Mouse (Mus musculus): ENCODE measurements around the gene Glp1r.

The Glp1r gene

DNA sequence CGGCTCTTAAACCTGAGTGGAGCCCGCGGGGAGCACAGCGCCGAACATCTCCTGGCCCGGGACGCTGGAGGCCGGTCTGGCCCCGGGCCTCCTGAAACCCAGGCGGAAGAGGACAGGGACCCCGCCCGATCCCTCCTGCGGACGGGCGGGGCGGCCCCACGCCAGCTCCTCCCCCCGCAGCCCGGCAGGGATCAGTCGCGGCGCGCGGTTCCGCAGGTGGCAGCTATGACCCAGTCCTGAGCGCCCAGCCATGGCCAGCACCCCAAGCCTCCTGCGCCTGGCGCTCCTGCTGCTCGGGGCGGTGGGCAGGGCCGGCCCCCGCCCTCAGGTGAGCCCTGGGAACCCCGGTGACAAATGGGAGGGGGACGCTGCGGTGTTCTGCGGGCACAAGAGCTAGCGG is at the start of gene Glp1r:
Gene Glp1r (plus strand): TSS at position 191 of the 400 bp plus-strand sequence.
- DNase-seq (ENCODE audit: low spot score in 2 of 2) = no peak

DNA sequence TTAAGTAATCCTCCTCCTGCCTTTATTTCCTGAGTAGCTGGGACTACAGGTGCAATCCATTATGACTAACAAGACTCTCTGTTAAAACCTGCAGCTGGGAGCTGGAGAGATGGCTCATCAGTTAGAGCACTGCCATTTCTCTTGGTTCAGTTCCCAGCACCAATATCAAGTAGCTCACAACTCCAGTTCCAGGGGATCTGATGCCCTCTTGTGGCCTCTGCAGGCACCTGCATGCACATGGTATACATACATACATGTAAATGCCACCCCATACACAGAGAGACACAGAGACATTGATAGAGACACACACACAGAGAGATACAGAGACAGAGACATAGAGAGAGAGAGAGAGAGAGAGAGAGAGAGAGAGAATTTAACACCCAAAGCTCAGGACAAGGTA is 49.3 kb upstream of the Glp1r start:
- DNase-seq (ENCODE audit: low spot score in 2 of 2) = no peak

DNA sequence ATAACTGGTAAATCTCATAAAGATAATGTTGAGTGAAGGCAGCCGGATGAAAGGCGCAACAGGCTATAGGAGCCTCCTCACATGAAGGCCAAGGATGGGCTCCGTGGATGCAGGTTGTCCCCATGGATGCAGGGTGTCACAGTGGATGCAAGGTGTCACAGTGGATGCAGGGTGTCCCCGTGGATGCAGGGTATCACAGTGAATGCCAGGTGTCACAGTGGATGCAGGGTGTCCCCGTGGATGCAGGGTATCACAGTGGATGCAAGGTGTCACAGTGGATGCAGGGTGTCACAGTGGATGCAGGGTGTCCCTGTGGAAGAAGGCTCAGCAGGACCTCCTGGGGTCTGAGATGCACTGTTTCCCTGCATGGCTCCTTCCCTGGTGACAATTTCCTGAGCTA is 44.3 kb upstream of the Glp1r start:
- no peak for DNase-seq (ENCODE audit: low spot score in 2 of 2)

DNA sequence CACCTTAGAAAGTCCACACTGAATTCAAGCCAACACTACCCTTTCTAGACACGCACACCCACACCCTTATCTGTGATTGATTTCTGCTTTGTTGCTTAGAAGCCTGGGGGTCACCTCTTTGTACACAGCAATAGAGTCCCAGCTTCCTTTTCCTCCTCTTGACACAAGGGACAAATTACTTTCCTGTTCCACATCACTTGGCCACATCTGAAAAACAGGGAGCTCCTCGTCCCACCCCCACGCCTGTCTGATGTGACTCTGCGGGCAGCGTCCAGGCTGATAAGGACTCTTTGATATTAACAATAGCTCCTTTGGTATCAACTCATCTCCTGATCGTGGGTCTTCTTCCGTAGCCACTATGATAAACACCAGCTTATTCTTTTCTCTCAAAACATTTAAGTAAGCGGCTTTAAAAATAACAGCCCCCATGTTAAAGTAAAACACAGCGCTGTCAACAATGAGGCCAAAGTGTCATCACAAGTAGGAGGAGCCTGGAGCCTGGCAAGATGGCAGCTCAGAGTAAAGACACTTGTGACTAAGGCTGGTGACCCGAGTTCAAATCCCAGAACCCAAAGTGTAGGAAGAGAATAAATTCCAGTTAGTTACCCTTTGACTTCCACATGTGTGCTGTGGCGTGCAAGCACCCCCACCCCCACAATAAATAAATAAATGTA is 42.9 kb upstream of the Glp1r start:
- no peak for DNase-seq (ENCODE audit: low spot score in 2 of 2)

DNA sequence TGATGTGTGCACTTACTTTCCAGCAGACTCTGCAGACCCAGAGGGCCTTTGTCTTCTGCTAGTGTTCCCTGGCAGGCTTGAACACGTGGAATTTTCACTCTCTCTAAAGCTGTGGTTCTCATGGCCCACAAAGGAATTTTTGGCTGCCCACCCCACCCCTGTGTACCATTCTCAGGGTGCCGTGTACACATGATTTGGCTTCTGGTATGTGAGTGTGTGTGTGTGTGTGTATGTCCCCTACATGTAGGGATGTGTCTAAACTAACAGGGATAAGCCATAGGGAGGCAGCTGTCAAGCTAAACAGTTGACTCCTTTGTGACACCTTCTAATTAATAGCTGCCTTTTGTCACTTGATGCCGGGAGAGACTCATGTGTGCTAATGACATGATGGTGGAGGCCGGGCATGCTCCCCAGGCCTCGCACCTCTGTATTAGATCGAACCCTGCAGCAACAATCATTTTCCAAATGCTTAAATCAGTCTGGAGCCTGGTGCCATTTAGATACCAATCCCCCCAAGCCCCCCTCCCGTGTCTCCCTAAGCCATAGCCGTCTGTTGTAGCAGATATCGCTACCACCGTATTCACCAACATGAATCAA is 41.5 kb upstream of the Glp1r start:
- no peak for DNase-seq (ENCODE audit: low spot score in 2 of 2)

DNA sequence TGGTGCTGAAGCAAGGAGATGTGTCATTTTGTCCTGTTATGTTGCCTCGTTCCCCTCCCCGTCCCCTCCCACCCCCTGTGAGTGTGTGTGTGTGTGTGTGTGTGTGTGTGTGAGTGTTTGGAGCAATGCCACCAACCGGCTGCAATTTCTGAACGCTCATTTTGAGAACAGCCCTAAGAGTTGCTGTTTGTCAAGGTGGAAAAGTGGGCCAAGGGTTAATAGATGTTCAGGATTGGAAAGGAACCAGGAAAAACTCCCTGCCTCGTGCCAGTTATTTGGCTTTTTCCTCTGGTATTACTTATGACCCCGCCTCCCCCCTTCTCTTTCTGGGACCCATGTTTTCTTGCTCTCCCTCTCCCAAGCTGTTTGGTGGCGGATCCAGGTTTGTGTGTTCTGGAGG is 41.0 kb upstream of the Glp1r start:
- no peak for DNase-seq (ENCODE audit: low spot score in 2 of 2)

DNA sequence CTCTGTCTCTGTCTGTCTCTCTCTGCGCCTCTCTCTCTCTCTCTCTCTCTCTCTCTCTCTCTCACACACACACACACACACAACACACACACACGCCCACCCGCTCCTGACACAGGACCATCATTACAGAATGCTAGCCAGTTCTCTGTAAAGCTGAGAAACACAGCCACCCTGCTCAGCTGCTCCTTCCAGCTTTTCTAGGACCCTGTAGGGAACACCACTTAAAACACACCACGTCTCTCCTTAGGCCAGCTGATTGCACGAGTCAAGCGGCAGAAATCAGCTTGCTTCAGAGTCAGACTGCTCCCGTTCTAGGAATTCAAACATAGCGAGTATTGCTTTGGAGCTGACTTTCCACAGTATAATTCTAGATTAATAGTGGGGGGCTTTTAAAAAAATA is 35.3 kb upstream of the Glp1r start:
- DNase-seq (ENCODE audit: low spot score in 2 of 2) = no peak

DNA sequence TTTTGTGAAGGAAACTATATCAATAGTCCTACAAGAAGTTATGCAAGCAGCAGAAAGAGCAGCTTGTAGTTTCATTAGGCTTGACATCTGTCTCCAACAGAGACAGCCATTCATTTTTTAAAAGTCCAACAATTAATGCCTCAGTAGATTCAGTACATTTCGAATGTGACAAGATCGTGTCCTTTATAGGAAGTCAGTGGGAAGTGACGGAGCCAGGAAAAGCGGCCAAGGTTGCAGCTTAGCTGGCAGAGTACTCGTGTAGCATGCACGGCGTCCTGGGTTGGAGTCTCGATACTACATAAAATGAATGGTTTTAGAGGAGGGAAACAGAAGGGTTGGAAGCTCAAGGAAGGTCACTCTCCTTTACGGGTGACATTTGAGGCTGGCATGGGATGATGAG is 34.7 kb upstream of the Glp1r start:
- DNase-seq (ENCODE audit: low spot score in 2 of 2) = no peak

DNA sequence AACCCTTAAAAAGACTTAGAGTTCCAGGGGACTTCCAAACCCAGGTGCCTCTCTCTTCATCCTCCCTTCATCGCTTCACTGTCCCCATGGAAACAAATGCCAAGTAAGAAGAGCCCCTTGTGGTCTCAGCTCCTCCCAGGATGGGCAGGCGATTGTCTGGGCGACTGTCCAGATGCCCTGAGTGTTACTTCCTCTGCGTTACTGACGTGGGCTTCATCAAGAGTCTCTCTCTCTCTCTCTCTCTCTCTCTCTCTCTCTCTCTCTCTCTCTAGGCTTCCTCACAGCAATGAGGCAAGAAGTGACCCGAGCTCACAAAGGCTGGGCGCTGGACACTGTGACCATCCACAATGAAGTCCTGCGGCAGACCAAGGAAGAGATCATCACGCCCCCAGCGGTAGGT is 30.6 kb upstream of the Glp1r start:
- DNase-seq (ENCODE audit: low spot score in 2 of 2) = no peak

DNA sequence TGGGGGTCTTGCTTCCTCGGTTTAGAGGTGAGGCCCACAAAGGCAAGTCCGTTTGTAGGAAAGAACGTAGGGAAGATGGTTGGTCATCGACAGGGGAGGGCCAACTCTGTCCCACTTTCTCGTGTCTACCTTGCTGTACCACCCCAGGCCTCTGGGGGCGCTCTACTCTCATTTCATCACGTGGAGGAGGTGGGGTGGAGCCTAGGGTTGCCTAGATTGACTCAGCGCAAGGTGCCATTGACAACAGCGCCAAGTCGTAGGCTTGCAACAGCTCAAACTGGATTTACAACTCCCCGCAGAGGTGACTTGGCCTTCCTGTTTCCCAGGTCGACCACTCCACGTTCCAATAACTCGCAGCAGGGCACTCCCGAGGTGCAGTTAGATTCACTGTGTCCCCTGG is 27.3 kb upstream of the Glp1r start:
- DNase-seq (ENCODE audit: low spot score in 2 of 2) = no peak

DNA sequence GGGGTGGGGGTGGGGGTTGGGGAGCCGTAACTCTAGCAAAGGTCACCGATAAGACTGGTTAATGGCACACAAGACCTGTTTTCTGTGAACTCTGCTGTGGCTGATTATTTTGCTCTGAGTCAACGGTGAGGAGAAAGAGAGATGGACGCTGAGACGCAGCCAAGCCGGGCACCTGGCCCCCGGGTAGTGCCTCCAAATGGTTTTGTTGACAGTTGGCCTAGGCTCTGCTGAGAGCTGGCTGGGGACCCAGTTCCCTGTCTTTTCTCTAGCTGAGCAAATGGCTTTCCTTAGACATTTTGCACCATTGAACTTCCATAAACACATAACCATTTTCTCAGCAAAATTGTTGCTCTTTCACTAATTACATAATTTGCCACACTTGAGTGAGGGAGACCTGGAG is 24.2 kb upstream of the Glp1r start:
- DNase-seq (ENCODE audit: low spot score in 2 of 2) = no peak

DNA sequence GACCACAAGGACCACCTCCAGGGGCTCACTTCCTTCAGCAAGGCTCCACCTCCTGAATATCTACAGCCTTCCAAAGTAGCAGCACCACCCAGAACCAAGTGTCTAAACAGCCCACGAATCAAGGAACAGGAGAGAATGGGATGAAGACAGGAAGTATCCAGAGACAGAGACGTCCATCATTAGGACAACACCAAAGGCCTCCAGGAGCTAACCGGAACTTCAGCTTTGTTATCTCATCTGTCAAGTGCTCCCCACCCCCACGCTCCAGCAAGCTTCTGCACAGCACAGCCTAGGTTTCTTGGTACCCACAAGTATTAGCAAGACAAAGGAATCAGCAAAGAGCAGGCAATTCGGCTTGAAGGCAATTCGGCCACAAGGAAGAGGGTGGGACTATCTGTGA is 23.0 kb upstream of the Glp1r start:
- no peak for DNase-seq (ENCODE audit: low spot score in 2 of 2)

DNA sequence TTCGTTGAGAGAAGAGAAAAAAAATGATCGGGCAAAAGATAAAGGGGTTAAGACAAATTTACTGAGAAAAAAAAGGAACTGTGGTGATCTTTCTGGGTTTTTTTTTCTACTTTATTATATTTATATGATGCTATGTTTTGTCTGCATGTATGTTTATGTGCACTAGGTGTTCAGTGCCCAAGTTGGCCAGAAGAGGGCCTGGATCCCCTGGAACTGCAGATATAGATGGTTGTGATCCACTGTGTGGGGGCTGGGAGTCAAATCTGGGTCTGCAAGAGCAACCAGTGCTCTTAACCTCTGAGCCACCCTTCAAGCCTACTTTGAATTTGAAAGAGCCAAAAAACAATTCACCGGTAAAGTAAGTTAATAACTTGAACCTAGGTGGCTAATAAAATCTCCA is 21.2 kb upstream of the Glp1r start:
- no peak for DNase-seq (ENCODE audit: low spot score in 2 of 2)

DNA sequence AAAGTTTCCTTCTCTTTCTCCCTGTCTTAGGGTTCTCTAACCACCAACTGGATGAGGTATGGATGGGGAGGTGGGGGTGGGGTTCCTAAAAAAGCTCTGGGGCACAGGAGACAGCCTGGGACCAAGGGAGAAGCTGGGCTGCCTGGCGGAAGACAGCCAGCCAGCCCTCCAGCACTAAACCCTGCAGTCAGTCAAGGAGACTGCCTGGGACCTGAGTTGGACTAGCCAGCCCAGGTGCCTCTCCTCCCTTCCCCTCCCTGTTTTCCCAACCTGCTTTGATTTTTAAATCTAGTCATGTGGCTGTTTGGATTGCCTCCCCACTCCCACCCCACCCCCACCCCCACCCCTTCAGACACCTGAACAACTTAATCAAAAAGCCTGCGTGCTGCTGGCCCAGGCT is 20.6 kb upstream of the Glp1r start:
- DNase-seq (ENCODE audit: low spot score in 2 of 2) = no peak

DNA sequence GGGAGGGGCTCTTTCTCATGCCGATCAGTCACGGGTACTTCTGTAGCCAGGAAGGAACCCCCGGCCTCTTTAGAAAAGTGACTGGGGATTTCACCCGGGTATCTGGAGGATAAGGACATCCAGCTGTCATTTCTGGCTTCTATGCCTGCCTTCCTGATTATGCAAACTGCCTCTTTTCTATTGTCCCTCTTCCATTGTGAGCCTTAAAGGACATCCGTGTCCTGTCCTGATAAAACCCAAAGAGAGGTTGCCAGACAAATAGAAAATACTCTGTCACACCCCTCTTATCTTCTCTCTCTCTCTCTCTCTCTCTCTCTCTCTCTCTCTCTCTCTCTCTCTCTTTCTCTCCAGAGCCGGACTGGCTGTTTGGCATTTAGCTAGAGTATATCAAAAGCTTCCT is 19.4 kb upstream of the Glp1r start:
- no peak for DNase-seq (ENCODE audit: low spot score in 2 of 2)

DNA sequence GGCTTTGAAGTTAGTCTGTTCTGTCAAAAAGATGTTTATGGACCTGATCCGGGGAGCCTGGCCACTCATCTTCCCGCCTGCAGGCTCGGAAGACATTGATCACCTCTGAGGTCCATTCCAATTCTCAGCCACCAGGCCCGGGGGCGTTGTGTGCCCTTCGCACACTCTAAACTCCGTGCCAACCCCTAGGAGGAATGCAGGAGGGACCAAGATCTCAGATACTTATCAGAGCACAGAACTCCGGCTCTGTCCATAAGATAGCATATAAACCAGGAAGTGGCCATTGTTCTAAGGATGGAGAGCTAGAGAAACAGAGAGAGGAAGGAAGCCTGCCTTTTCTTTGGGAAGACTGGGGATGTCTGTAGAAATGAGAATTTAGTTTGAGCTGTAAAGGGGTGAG is 18.1 kb upstream of the Glp1r start:
- no peak for DNase-seq (ENCODE audit: low spot score in 2 of 2)

DNA sequence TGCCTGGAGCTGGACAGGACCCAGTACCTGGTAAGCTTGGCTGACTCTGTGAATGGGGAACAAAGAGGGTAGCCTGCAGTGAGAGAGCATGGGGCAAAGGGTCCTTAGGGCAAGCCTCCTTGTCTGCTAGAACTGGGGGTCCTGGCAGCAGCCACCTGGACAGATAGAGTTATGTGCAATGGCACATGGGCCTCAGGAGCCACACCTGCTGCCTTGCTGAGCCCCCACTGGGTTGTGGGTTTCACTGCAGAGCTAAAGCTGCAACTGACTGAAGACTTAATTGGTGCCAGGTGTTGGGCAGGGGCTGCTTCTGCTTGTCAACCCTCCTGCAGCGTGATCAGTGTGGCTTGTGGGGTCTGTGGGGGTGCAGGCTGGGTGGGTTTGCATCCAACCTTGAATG is 9.5 kb upstream of the Glp1r start:
- no peak for DNase-seq (ENCODE audit: low spot score in 2 of 2)

DNA sequence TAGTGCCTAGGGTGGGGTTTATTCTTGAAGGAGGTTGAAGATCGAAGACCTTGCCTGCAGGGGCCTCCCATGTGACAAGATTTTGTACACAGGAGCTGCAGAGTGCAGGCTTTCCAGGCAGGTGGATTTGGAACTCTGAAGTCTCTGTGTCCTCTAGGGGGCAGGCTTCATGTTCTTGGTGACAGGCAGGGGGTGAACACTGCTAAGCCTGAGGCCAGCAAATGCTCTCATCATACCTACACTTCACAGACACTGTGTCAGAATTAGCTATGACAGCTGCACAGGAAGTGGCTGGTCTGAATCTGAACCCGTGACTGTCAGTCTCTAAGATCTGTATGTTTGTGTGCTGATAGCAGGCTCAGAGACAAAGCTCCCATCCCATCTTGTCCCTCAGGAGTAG is 8.9 kb upstream of the Glp1r start:
- no peak for DNase-seq (ENCODE audit: low spot score in 2 of 2)

DNA sequence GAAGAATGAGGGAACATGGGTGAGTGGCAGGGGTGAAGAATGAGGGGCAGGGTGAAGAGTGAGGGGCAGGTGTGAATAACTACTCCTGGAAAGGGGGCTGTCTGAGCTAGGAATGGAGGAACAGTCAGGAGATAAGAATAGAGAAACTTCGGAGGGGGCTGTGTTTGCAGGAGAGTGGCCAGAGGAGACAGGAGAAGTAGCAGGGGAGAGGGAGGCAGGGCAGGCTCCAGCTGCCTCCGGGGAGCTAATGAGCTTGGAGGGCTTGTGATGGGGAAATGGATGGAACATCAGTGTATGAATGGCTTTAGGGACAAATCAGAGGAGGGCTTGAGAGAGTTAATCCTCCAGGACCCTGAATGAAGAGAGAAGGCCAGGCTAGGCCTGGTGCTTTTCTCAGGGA is 4.5 kb upstream of the Glp1r start:
- no peak for DNase-seq (ENCODE audit: low spot score in 2 of 2)

DNA sequence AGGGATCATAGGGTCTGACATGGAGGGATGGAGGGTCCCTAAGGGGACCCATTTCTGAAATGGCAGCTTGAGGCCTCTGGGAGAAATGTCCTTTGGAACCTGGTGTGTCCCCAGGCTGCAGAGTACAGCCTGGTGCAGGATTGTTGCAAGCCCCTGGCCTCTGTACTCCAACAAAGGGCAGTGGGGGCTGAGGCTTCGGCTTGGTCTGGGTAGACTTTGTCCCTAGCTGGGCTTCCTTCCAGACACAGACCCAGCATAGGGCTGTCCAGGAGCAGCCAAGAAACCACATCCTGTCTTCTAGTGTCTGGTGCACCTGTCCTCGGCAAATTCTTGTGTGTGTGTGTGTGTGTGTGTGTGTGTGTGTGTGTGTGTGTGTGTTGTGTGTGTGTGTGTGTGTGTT is 2.5 kb downstream of the Glp1r start:
- no peak for DNase-seq (ENCODE audit: low spot score in 2 of 2)

DNA sequence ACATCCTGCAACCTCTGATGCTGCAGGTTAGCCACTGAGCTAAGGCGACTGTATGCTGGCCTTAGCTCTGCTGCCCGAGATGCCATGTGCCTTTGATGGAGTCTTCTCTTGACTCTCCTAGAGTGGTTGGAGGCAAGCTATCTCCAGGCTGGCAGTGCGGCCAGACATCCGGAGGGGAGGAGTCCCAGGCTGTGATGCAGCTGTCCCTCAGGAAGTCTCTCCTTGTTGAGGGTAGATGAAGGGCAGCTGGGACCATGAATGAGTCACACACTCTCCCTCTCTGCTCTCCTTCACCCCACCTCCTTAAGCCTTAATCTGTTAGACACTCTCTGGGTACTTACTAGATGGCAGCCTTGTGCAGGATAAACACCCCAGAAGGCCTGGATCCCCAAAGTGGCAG is 6.0 kb downstream of the Glp1r start:
- no peak for DNase-seq (ENCODE audit: low spot score in 2 of 2)

DNA sequence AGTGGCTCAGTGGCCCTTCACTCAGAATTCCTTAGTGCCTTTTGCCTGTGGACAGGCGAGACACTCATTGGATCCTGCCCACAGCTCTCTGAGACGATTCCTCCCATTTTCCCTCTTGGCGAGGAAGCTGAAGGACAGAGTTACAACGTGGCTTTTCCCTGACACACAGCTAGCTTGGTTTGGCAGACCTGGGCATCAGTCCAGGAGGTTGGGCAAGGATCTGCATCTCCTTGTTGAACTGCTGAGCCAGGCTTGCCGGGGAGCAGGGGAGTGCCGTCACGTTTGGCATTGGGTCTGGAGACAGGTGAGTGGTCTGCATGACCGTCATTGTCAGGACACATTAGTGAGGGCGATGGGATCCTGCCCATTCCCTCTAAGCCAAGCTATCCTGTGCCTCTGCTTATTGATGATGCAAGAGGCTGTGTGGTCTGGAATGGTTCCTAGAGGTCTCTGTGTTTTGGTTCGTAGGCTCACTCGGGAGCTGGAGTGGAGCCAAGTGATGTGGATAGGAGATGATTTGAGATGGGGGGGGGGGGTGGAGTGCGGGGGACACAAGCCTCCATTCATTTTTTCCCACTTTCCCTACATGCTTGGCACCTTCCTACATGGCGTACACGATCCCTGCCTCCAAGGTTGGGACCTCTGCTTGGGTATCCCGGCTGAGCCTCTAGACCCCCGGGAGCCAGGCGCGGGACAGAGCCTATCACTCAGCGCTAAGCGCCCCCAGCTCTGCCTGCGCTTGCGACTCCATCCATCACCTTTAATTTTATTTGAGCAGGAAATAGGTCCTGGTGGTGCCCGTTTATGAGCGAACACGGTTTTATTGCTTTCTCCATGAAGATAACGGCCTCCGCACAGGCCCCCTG is 9.5 kb downstream of the Glp1r start:
- DNase-seq (ENCODE audit: low spot score in 2 of 2) = peak in 1 of 2 experiments; percentile 3

DNA sequence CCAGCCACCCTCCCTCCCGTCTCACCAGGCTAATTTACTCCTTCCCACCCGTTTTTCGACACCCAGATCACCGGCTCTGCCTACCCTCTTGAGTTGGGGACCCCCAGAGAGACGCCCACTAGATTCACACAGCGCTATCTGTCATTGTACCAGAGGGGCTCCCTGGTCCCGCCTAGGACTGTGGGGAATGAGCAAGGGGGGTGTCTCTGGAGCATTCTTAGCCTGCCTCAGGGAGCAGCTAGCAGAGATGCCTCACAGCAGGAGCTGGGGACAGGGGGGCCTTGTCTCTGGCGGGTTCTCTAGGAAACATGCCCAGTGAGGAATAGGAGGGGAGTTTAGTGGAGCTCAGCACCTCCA is 10.1 kb downstream of the Glp1r start:
- DNase-seq (ENCODE audit: low spot score in 2 of 2) = no peak
